Mouse (Mus musculus) intestine, embryonic 14.5 days (tissue): Measurements from ENCODE around the gene Xlr3b. TPM values are rescaled to one million over a fixed set of nuclear protein-coding genes. Genes with fewer than 3 reads are reported as not detected.
"Not testable (repeated sequence)": the region's sequence is repeated elsewhere in the genome, so short reads cannot be mapped to it uniquely, and the experiment has no call there.

Experiments used
- ATAC-seq: fragments of 200-750 bp; cut with Nextera tagmentation; replicated peaks from 2 replicates; pipeline ENCODE4 v1.8.0; 2017; ENCODE audit warnings: low read depth, moderate number of reproducible peaks, moderate TSS enrichment, moderate library complexity; ENCODE audit not compliant: low FRiP score, low TSS enrichment
- DNase-seq: peaks from one replicate; pipeline ENCODE4 v3.0.0-alpha.2; 2018; ENCODE audit warnings: low spot score
- H3K27ac ChIP-seq: fragments of 300-500 bp; sonication (generic); 2 replicates; pipeline ENCODE4 v1.5.1; 2014; ENCODE audit warnings: low read depth, mild to moderate bottlenecking, control low read depth
- H3K27me3 ChIP-seq: fragments of 300-500 bp; sonication (generic); replicated peaks from 2 replicates; pipeline ENCODE4 v1.6.1; 2014; ENCODE audit warnings: low read length, control low read depth; ENCODE audit not compliant: control insufficient read depth, insufficient read depth
- H3K36me3 ChIP-seq: fragments of 300-500 bp; sonication (generic); 2 replicates; pipeline ENCODE4 v1.6.1; 2014; ENCODE audit warnings: low read length, control low read depth; ENCODE audit not compliant: control insufficient read depth, insufficient read depth
- H3K4me1 ChIP-seq: fragments of 300-500 bp; sonication (generic); replicated peaks from 2 replicates; pipeline ENCODE4 v1.6.1; 2014; ENCODE audit warnings: low read length, control low read depth, mixed read lengths; ENCODE audit not compliant: control insufficient read depth, insufficient read depth
- H3K4me2 ChIP-seq: fragments of 300-500 bp; sonication (generic); 2 replicates; pipeline ENCODE4 v1.6.1; 2014; ENCODE audit warnings: low read length
- H3K4me3 ChIP-seq: fragments of 300-500 bp; sonication (generic); 2 replicates; pipeline ENCODE4 v1.5.1; 2014; ENCODE audit warnings: low read depth, low read length, control low read depth, mixed read lengths
- H3K9ac ChIP-seq: fragments of 300-500 bp; sonication (generic); 2 replicates; pipeline ENCODE4 v1.6.1; 2014; ENCODE audit warnings: mild to moderate bottlenecking, low read length
- H3K9me3 ChIP-seq: fragments of 300-500 bp; sonication (generic); 2 replicates; pipeline ENCODE4 v1.6.1; 2016; ENCODE audit warnings: low read length, control low read depth; ENCODE audit not compliant: control insufficient read depth
- WGBS: fragments of 180-500 bp; shearing (Covaris S2); extraction: QIAGEN DNeasy Blood & Tissue Kit; methylation state at CpG from one replicate; pipeline ENCODE4 v1.1.7; 2014; 5-methylcytosine and 5-hydroxymethylcytosine counted together
- polyA plus RNA-seq: library from polyadenylated mRNA; unstranded; fragments of >200 nt; fragmentation: Nextera tagmentation; extraction: Ambion mirVana; gene quantifications from 2 replicates; pipeline ENCODE4 v1.2.1, GENCODE M21; 2014

The Xlr3b gene
- polyA plus RNA-seq, 1 experiment from 2014 or later = 4.7 TPM

- no peaks in the 10 kb centered on the region for H3K9me3 ChIP-seq
- H3K27me3 ChIP-seq = peaks cover 5% of the 10 kb centered on the region; the same call in 1 of the 2 replicates
- no peaks in the 10 kb centered on the region for H3K36me3 ChIP-seq
- DNase-seq (peak; percentile 72), ATAC-seq (peak; percentile 65)
- 13% methylated on average over 44 of the region's 51 CpGs for WGBS
- peak overlapping the region; percentile 78 for H3K27ac ChIP-seq
- H3K4me1 ChIP-seq = no peaks in the 10 kb centered on the region
- peak overlapping the region; percentile 56 for H3K9ac ChIP-seq
- H3K4me3 ChIP-seq = peak overlapping the region; percentile 55
- H3K4me2 ChIP-seq = peak overlapping the region; percentile 67
Measured at GRCm38 (mm10) chrX:73228606-73229214, 36.7 kb downstream of the Xlr3b start.

DNA sequence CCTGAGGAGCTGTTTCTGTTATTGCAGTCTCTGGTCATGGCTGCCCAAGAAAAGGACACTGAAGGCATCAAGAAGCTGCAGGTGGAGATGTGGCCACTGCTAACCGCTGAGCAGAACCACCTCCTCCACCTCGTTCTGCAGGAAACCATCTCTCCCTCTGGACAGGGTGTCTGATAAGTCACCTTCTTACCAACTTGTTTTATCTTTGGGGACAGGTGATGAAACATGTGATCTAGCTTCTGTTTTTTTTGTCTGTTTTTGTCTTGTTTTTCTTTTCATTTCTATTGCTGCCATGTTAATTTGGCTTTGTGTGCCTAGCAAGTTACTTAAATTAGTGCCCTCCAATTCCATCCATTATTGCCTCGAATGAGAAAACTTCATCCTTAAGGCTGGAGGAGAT, 37.3 kb downstream of the Xlr3b start:
- DNase-seq = no peak
- Histone ChIP-seq H3K4me1 (no peaks in the 10 kb centered on the region), H3K27ac (no peak overlapping the region), H3K4me3 (peak overlapping the region; percentile 55), H3K9me3 (no peaks in the 10 kb centered on the region), H3K27me3 (peaks cover 5% of the 10 kb centered on the region; the same call in 1 of the 2 replicates), H3K36me3 (no peaks in the 10 kb centered on the region), H3K4me2 (peak overlapping the region; percentile 67), H3K9ac (peak overlapping the region; percentile 56)
- 32% methylated on average over 3 of the region's 3 CpGs for WGBS
- no peak for ATAC-seq

- not testable (repeated sequence) for H3K9me3 ChIP-seq, H3K27ac ChIP-seq, H3K27me3 ChIP-seq, ATAC-seq, DNase-seq, H3K4me1 ChIP-seq, H3K9ac ChIP-seq, H3K4me3 ChIP-seq, H3K36me3 ChIP-seq, H3K4me2 ChIP-seq
- 79% methylated on average over 10 of the region's 14 CpGs for WGBS
Measured at GRCm38 (mm10) chrX:73242821-73243325, 50.9 kb downstream of the Xlr3b start, which contains the start of gene Xlr4c. TSS of gene Xlr4c (minus strand) at chrX:73243130.

Other genes starting within 250 kb of the Xlr3b start
- gene Zfp185, start 204.9 kb upstream of the Xlr3b start, polyA plus RNA-seq = 8.9 and 12.1 TPM in 2 replicates
- 0.09 and 0.26 TPM in 2 replicates for gene Pnma5, start 155.1 kb upstream of the Xlr3b start, polyA plus RNA-seq
- 0.19 and 0.20 TPM in 2 replicates for gene Pnma3, start 127.4 kb upstream of the Xlr3b start, polyA plus RNA-seq
- 0.70 and 1.1 TPM in 2 replicates for gene Xlr4a, start 109.7 kb upstream of the Xlr3b start, polyA plus RNA-seq
- gene Xlr3a, start 95.1 kb upstream of the Xlr3b start, polyA plus RNA-seq = 1.4 and 7.2 TPM in 2 replicates
- 0.23 TPM in 1 of 2 replicates, not detected in the other for gene Gm14685, start 75.2 kb upstream of the Xlr3b start, polyA plus RNA-seq
- 0.22 TPM in 1 of 2 replicates, not detected in the other for gene Xlr5b, start 43.4 kb upstream of the Xlr3b start, polyA plus RNA-seq
- not detected in 2 replicates for gene DXBay18, start 42.8 kb upstream of the Xlr3b start, polyA plus RNA-seq
- gene Spin2d, start 15.2 kb upstream of the Xlr3b start, polyA plus RNA-seq = not detected in 2 replicates
- gene Xlr4b, start 22.1 kb downstream of the Xlr3b start, polyA plus RNA-seq = 0.50 and 1.2 TPM in 2 replicates
- 11.3 and 11.9 TPM in 2 replicates for gene F8a, start 36.1 kb downstream of the Xlr3b start, polyA plus RNA-seq
- gene Xlr4c, start 50.9 kb downstream of the Xlr3b start, polyA plus RNA-seq = 0.55 and 2.1 TPM in 2 replicates
- not detected in 2 replicates for gene Xlr3c, start 73.2 kb downstream of the Xlr3b start, polyA plus RNA-seq
- 0.26 TPM in 1 of 2 replicates, not detected in the other for gene Xlr5a, start 100.8 kb downstream of the Xlr3b start, polyA plus RNA-seq
- not detected in 2 replicates for gene Xlr5c, start 100.8 kb downstream of the Xlr3b start, polyA plus RNA-seq
- gene Gm45015, start 144.6 kb downstream of the Xlr3b start, polyA plus RNA-seq = not detected in 2 replicates
- 14.9 and 16.3 TPM in 2 replicates for gene Zfp275, start 150.4 kb downstream of the Xlr3b start, polyA plus RNA-seq
- not detected in 2 replicates for gene Gm18336, start 206.5 kb downstream of the Xlr3b start, polyA plus RNA-seq
- 0.38 TPM in 2 replicates for gene Zfp92, start 218.9 kb downstream of the Xlr3b start, polyA plus RNA-seq
- gene Trex2, start 243.1 kb downstream of the Xlr3b start, polyA plus RNA-seq = not detected in 2 replicates